Mouse (Mus musculus) liver, postnatal 0 days (tissue): ENCODE measurements around the gene Gm20388.

Experiments used
- CTCF ChIP-seq: sonication (generic); IDR thresholded peaks from 2 replicates; pipeline ENCODE4 v1.5.1; 2016; ENCODE audit warnings: antibody characterized with exemption, low read depth
- EP300 ChIP-seq: IDR thresholded peaks from 2 replicates; pipeline ENCODE4 v1.6.1; 2016; ENCODE audit warnings: antibody characterized with exemption, low read depth, mild to moderate bottlenecking

- TF ChIP-seq CTCF (no peak), EP300 (no peak)
These were observed 1899.0 kb downstream of the Gm20388 start for GRCm38 (mm10) chr8:121809524-121810155.
